In genomic region chr4:40722011-40722666, GRCm38 (mm10) we compare ENCODE assay signal across 8 mouse cellular contexts. TPM values are rescaled to one million over a fixed set of nuclear protein-coding genes. Genes with fewer than 3 reads are reported as not detected.
DNase-seq lines count a peak whose midpoint lies in the region; ATAC-seq and TF ChIP-seq lines count a peak whose summit lies in the region.

Gene Dnaja1 (plus strand): TSS chr4:40722150.

- H3K9me3 ChIP-seq in hindbrain, embryonic 10.5 days: no peaks in the 10 kb centered on the region
- no peaks in the 10 kb centered on the region for H3K9me3 ChIP-seq in lung, postnatal 0 days (ENCODE audit: low read length)

- H3K27me3 ChIP-seq in hindbrain, embryonic 10.5 days (ENCODE audit: insufficient read depth, poor library complexity, severe bottlenecking): no peaks in the 10 kb centered on the region
- H3K27me3 ChIP-seq in lung, postnatal 0 days (replicated peaks; ENCODE audit: insufficient read depth, low read length): no peaks in the 10 kb centered on the region

- H3K4me1 ChIP-seq in hindbrain, embryonic 10.5 days (replicated peaks): peaks cover 41% of the 10 kb centered on the region
- peaks cover 21% of the 10 kb centered on the region; the same call in 1 of the 2 replicates for H3K4me1 ChIP-seq in lung, postnatal 0 days (ENCODE audit: insufficient read depth, low read depth, low read length)

- under 1% methylated on average over 54 of the region's 54 CpGs for WGBS in hindbrain, embryonic 10.5 days
- under 1% methylated on average over 51 of the region's 54 CpGs for WGBS in lung, postnatal 0 days

- H3K27ac ChIP-seq in hindbrain, embryonic 10.5 days: peak within 1 kb of the TSS; percentile 100
- H3K27ac ChIP-seq in lung, postnatal 0 days (ENCODE audit: low read length): peak within 1 kb of the TSS; percentile 99

- peak within 1 kb of the TSS; percentile 54 for H3K4me2 ChIP-seq in lung, postnatal 0 days (replicated peaks; ENCODE audit: low read depth, low read length)

- peak within 1 kb of the TSS; percentile 97 for H3K9ac ChIP-seq in lung, postnatal 0 days (replicated peaks; ENCODE audit: low read depth)

- H3K36me3 ChIP-seq in hindbrain, embryonic 10.5 days: peaks cover 32% of the 10 kb centered on the region
- peaks cover 7% of the 10 kb centered on the region; the same call in 1 of the 2 replicates for H3K36me3 ChIP-seq in lung, postnatal 0 days (ENCODE audit: insufficient read depth, low read length)

- TF ChIP-seq EP300 in lung, postnatal 0 days (IDR thresholded peaks at IDR 0.05): no peak

- H3K4me3 ChIP-seq in hindbrain, embryonic 10.5 days: peak within 1 kb of the TSS; percentile 95
- peak within 1 kb of the TSS; percentile 96 for H3K4me3 ChIP-seq in lung, postnatal 0 days (ENCODE audit: low read depth, low read length)

- ATAC-seq in frontal cortex, adult (ENCODE audit: low TSS enrichment): peak; percentile 79
- ATAC-seq in lung, postnatal 0 days: peak; percentile 94

- peak; percentile 95 for DNase-seq in MN1 (ENCODE audit: low spot score)
- peak; percentile 95 for DNase-seq in cerebellum, adult 9-10 months
- DNase-seq in hindbrain, embryonic 10.5 days (ENCODE audit: low spot score): peak; percentile 95
- peak; percentile 95 for DNase-seq in layer of hippocampus, adult 9-11 months
- peak; percentile 97 for DNase-seq in lung, postnatal 0 days (ENCODE audit: low spot score)
- peak; percentile 99 for DNase-seq in ovary, postnatal 14 days (ENCODE audit: low spot score)
- peak; percentile 99 for DNase-seq in thymus, postnatal 14 days

- no peak; the same call in 1 of the 2 replicates for TF ChIP-seq CTCF in lung, postnatal 0 days (IDR thresholded peaks at IDR 0.05)

RNA-seq across cellular contexts. Expression of gene Dnaja1, which starts in this region (rescaled TPM):
- polyA plus RNA-seq in hindbrain, embryonic 10.5 days (2016; fragmentation: Nextera tagmentation; extraction: Ambion mirVana): 514 and 598 TPM in 2 replicates
- polyA plus RNA-seq in lung, postnatal 0 days (2015; fragmentation: Nextera tagmentation; extraction: Ambion mirVana): 285 and 314 TPM in 2 replicates

Comparison
In these comparisons a context has a peak if more than half of its experiments do, and no peak if none do; other contexts are left out.
1. Peak in every context shown above with its lines: DNase-seq, ATAC-seq, H3K4me3 ChIP-seq and H3K27ac ChIP-seq.